Mouse (Mus musculus) heart, adult 2 months (tissue): ENCODE data around the gene Adgra1.

Experiments
- CTCF ChIP-seq: fragments of 200-600 bp; IDR thresholded peaks from 2 replicates; pipeline ENCODE4 v1.8.1; 2022; ENCODE audit warnings: antibody characterized with exemption, mild to moderate bottlenecking, moderate library complexity
- POLR2A ChIP-seq: fragments of 200-500 bp; IDR thresholded peaks from 2 replicates; pipeline ENCODE4 v1.6.1; 2011; ENCODE audit warnings: mild to moderate bottlenecking, low read depth, low read length, control low read depth; ENCODE audit not compliant: insufficient read depth

GRCm38 (mm10) chr7:139843140-139843539 is 9.2 kb downstream of the Adgra1 start:
- TF ChIP-seq POLR2A = no peak
- no peak for TF ChIP-seq CTCF
